Mouse (Mus musculus): ENCODE measurements at regions not wholly inside any gene's neighbourhood (a gene's known extent, or its start where the extent isn't known, plus 50 kb on each side); places are given as distances from the start of the nearest gene placed in this dataset.
A peak's percentile ranks its signal among the peaks of the same experiment; 100 is the strongest.

- no peak for DNase-seq (ENCODE audit: low spot score in 2 of 2)
These were observed 74.0 kb upstream of the Ppara start for GRCm38 (mm10) chr15:85660528-85661392.

- no peak for DNase-seq (ENCODE audit: low spot score in 2 of 2)
These were observed 73.4 kb upstream of the Ppara start for GRCm38 (mm10) chr15:85661393-85661690.

- no peak for DNase-seq (ENCODE audit: low spot score in 2 of 2)
These were observed 73.0 kb upstream of the Ppara start for GRCm38 (mm10) chr15:85661771-85662170.

- no peak for DNase-seq (ENCODE audit: low spot score in 2 of 2)
These were observed 72.5 kb upstream of the Ppara start for GRCm38 (mm10) chr15:85662271-85662670.

GRCm38 (mm10) chr15:85662673-85663072 is 72.1 kb upstream of the Ppara start:
- DNase-seq (ENCODE audit: low spot score in 2 of 2): no peak

- no peak for DNase-seq (ENCODE audit: low spot score in 2 of 2)
These were observed 70.9 kb upstream of the Ppara start for GRCm38 (mm10) chr15:85663757-85664431.

GRCm38 (mm10) chr15:85664432-85664828 is 70.4 kb upstream of the Ppara start:
- DNase-seq (ENCODE audit: low spot score in 2 of 2): no peak

DNA sequence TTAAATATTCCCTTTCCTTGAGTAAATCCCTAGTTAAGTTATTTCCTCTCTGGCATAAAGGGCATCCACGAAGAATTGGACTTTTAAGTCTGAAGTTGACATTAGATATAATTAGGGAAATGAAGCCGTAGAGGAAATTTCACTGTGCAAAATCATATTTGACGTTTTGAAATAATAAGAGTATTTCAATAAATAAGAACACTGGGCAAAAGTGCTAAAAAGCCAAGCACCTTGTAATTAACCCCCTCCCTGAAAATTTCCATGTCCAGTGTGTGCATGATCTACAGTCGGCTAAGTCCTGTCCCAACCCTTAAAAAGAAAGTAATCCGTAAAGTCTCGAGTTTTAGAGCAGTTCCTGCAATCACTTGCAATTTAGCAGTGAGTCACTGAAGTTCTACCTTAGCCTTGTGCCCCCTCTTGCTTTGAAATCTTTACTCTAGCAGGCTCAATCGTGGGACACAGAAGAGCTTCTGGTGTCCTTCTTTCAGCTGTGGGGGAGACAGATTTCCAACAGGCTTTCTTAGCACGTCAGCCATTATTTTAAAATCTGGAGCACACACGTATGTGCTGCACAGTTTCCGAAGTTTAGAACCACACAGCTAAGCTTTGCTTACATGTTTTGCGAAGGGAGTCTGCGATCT is 69.5 kb upstream of the Ppara start:
- DNase-seq (ENCODE audit: low spot score in 2 of 2): peak in 1 of 2 experiments; percentile 3

GRCm38 (mm10) chr15:85666496-85666895 is 68.3 kb upstream of the Ppara start:
- no peak for DNase-seq (ENCODE audit: low spot score in 2 of 2)

DNA sequence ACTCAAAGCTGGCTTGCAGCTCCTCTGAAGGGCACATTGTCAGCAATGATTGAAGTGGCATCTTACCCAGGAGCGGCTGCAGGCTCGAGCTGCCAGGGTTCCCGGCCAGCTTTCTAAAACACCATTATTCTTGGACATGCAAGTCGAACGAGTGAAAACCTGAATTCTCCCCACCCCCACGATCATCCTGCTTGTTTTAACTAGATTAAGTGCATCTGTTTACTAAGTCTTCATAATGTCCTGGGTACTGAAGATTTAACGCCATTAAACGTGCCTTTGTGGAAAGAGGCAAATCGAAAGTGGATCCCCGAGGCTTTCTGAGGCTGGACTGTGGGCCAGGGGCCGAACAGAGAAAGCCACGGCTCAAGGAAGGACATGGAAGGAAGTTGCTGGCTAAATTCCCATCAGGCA is 67.4 kb upstream of the Ppara start:
- DNase-seq (ENCODE audit: low spot score in 2 of 2): no peak

DNA sequence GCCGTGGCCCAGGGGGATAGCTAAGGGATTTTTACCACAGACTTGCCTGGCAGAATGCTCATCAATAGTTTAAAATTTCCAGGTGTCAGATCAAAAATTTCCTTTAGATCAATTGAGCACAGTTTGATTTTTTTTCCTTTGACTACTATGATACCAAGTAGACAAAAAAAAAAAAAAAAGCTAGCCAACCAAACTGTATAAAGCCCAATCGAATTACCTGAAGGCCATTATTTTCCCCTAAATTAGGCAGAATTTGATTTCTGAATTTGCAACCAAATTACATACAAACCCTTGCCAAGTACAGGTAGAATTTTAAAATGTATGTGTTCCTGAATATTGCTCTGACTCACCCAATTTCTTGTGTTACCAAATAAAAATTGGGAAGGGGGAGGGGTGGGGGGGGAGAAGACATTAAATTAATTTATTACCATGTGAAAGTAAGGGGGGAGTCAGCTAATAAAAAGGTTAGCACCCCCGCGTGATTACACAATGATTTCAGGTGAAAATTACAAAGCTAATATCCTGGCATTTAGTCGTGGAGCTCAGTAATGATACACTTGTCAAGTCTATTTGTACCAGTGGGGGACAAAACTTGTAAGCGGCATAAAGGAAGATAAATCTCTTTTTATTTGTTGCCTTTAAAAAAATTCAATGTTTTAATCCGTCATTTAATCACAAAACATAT is 66.7 kb upstream of the Ppara start:
- no peak for DNase-seq (ENCODE audit: low spot score in 2 of 2)

DNA sequence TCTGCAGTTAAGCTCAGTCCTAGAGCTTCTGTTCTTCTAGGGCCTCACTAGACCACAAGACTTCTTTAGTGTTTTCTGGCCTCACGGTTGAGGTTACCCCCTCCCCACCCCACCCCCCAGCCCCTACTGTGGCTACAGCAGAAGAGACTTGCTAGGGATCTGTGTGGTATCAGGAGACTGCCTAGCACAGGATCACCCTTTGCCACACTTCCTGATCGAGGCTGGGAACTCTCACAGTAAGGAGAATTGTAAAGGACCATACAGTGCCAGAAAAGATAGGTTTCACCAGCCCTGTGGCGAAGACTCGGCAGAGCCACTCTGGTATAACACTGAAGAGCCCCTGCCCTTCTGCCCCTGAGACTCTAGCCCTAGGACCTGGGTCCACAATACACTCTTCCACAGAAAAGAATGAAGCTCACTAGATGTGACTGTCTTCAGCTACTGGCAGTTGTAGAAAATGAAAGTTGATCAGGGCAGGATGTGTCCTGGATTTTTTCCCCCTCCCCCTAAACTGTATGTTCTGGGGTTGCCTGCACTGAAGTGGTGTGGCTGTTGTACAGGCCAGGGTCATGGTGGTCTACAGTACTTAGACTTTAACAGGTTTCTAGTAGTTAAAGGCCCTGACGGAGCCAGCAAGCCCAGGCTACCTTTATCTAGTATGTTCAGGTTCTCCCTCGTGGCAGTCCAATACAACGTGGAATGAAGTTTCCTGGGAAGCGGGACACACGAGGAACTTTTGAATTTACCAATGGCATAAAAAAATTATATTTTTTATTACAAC is 65.7 kb upstream of the Ppara start:
- no peak for DNase-seq (ENCODE audit: low spot score in 2 of 2)

- DNase-seq (ENCODE audit: low spot score in 2 of 2): peak; percentile 61 to 75
These were observed 65.1 kb upstream of the Ppara start for GRCm38 (mm10) chr15:85669652-85670175.

GRCm38 (mm10) chr15:85670176-85670788 is 64.5 kb upstream of the Ppara start:
- peak; percentile 61 to 79 for DNase-seq (ENCODE audit: low spot score in 2 of 2)

DNA sequence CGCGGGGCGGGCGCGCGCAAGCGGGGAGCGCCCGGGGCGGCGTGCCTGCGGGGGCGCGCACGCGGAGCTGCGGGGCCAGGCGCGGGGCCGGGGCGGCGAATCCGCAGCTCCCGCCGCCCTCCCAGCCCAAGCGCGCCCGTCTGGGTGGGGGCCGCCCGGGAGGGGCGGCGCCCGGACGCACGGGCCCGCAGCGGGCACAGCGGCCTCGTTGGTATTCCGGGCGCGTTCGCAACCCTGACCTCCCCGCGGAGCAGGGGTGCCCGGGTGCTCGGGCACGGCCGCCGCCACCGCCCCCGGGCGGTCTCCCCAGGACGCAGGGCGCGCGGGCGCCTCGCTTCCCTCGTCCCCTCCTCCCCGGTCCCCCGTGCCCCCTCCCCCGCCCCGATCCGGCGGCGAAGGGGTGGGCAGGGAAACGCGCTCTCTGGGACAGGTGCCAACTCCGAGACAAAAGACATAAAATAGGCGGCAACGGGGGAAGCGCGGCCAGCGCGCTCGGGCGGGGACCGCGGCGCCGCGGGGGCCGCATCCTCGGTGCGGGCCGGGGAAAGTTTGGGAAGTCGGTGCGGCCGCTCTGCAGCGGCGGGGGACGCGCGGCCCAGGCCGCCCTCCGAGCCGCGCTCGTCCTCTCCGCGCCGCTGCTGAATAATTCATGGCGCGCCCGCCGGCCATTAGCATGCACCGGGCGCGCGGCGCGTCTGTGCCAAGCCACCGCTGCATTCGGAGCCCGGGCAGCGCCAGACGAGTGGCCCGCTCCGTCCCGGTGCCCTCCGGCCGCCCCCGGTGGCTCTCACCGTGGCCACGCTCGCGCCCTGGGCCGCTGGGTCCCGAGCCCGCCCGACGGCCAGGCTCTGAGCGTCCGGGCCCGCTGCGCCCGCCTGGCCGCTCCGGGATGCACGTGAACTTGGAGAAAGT is 63.7 kb upstream of the Ppara start:
- peak; percentile 84 to 86 for DNase-seq (ENCODE audit: low spot score in 2 of 2)

GRCm38 (mm10) chr15:85671701-85672191 is 63.0 kb upstream of the Ppara start:
- DNase-seq (ENCODE audit: low spot score in 2 of 2): no peak

GRCm38 (mm10) chr15:85672376-85672775 is 62.4 kb upstream of the Ppara start:
- no peak for DNase-seq (ENCODE audit: low spot score in 2 of 2)

- no peak for DNase-seq (ENCODE audit: low spot score in 2 of 2)
These were observed 61.9 kb upstream of the Ppara start for GRCm38 (mm10) chr15:85672931-85673330.

DNA sequence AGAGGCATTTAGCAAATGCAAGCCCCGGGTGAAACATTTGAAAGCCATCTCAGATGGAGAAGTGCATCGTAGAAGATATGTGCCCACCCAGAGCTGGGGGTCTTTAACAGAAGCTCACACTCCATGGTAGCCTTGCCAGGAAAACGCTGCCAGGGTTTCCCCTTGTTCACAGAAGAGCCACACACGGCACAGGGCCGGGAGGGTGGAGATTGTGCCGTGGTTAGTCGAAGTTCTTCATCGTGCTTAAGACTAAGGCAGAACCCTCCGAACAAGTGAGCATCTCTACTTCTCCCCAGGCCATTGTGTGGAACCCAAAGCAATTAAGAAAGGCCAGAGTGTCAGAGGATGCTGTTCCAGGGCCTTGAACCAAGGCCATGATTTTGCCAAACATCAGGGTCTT is 61.3 kb upstream of the Ppara start:
- no peak for DNase-seq (ENCODE audit: low spot score in 2 of 2)

Data from left cerebral cortex, adult 18-20 months (tissue).